Mouse (Mus musculus) neural tube, embryonic 15.5 days (tissue): ENCODE measurements at regions not wholly inside any gene's neighbourhood (a gene's known extent, or its start where the extent isn't known, plus 50 kb on each side); places are given as distances from the start of the nearest gene placed in this dataset.
A peak's percentile ranks its signal among the peaks of the same experiment; 100 is the strongest.

Experiments used
- ATAC-seq: fragments of 200-750 bp; cut with Nextera tagmentation; 2 replicates; pipeline ENCODE4 v1.8.0; 2017; ENCODE audit warnings: mild to moderate bottlenecking, moderate TSS enrichment, moderate library complexity; ENCODE audit not compliant: low FRiP score
- H3K27ac ChIP-seq: fragments of 300-500 bp; sonication (generic); replicated peaks from 2 replicates; pipeline ENCODE4 v1.5.1; 2015; ENCODE audit warnings: mild to moderate bottlenecking, inconsistent platforms
- H3K27me3 ChIP-seq: fragments of 300-500 bp; sonication (generic); replicated peaks from 2 replicates; pipeline ENCODE4 v1.6.1; 2015; ENCODE audit warnings: inconsistent platforms
- H3K36me3 ChIP-seq: fragments of 300-500 bp; sonication (generic); 2 replicates; pipeline ENCODE4 v1.6.1; 2015; ENCODE audit warnings: inconsistent platforms
- H3K4me1 ChIP-seq: fragments of 300-500 bp; sonication (generic); 2 replicates; pipeline ENCODE4 v1.6.1; 2015; ENCODE audit warnings: inconsistent platforms
- H3K4me2 ChIP-seq: fragments of 300-500 bp; sonication (generic); 2 replicates; pipeline ENCODE4 v1.6.1; 2015; ENCODE audit warnings: inconsistent platforms, mild to moderate bottlenecking, moderate library complexity
- H3K4me3 ChIP-seq: fragments of 300-500 bp; sonication (generic); replicated peaks from 2 replicates; pipeline ENCODE4 v1.5.1; 2015; ENCODE audit warnings: mild to moderate bottlenecking, inconsistent platforms
- H3K9ac ChIP-seq: fragments of 300-500 bp; sonication (generic); replicated peaks from 2 replicates; pipeline ENCODE4 v1.6.1; 2015; ENCODE audit warnings: mild to moderate bottlenecking, inconsistent platforms
- H3K9me3 ChIP-seq: fragments of 300-500 bp; sonication (generic); replicated peaks from 2 replicates; pipeline ENCODE4 v1.6.1; 2016; ENCODE audit warnings: inconsistent platforms
- WGBS: fragments of 180-500 bp; shearing (Covaris S2); methylation state at CpG from one replicate; pipeline ENCODE4 v1.1.7; 2015; ENCODE audit warnings: mixed read lengths; 5-methylcytosine and 5-hydroxymethylcytosine counted together

DNA sequence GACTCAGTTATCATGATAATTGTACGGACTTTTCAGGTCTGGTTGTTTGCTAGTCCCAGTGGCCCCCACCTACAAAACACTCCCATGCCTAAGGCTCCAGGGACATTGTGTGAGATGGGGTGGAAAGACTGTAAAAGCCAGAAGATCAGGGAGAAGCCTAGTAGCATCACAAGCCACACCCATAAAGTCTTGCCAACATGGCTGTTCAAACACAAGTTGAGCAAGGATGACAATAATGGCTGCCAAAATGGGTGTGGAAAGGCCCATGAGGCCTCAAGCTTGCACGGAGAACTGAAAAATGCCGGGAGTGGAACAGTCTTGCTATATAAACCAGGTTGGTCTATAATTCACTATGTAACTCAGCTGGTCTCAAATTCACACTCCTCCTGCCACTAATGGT is 66.1 kb upstream of the Sash1 start:
- ATAC-seq, result no peak
- no peak overlapping the region for H3K4me2 ChIP-seq
- peaks cover 12% of the 10 kb centered on the region for H3K4me1 ChIP-seq
- H3K9ac ChIP-seq, result no peak overlapping the region
- WGBS, result 96% methylated on average over 3 of the region's 3 CpGs
- H3K27ac ChIP-seq, result no peak overlapping the region
- H3K27me3 ChIP-seq, result no peaks in the 10 kb centered on the region
- H3K9me3 ChIP-seq, result no peaks in the 10 kb centered on the region
- no peaks in the 10 kb centered on the region for H3K36me3 ChIP-seq
- no peak overlapping the region for H3K4me3 ChIP-seq

DNA sequence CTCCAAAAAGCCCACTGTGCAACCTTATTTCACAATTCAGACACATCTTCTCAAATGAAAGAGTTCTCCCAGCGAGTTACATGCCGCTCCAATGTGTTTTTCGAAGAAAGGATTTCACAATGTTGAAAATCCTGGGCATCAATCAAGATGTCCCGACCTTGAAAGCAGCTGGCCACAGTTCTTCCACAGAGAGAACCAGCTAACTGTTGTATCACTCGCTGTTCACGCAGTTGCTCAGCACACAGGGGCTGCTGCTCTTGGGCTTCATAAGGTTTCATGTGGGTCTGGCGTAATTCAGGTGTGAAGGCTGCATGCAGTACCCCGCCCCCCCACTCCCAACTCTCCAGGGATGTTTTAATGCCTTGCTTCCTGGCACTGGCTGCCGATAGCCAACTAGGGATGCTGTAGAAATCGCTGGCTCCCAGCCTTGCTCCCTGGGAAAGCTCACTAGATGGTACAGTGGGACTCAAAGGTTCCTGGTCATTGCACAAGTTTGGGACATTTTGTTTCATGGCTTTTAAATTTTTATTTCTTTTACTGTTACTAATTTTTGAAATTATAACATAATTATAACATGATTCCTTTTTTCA is 65.5 kb upstream of the Sash1 start:
- Histone ChIP-seq H3K4me2 (no peak overlapping the region), H3K4me3 (no peak overlapping the region), H3K9me3 (no peaks in the 10 kb centered on the region), H3K36me3 (no peaks in the 10 kb centered on the region), H3K4me1 (peaks cover 12% of the 10 kb centered on the region), H3K9ac (no peak overlapping the region), H3K27ac (no peak overlapping the region), H3K27me3 (no peaks in the 10 kb centered on the region)
- no peak for ATAC-seq
- 52% methylated on average over 10 of the region's 10 CpGs for WGBS

GRCm38 (mm10) chr10:8948227-8948626 is 62.4 kb upstream of the Sash1 start:
- Histone ChIP-seq H3K9me3 (no peaks in the 10 kb centered on the region), H3K4me2 (no peak overlapping the region), H3K4me1 (peaks cover 13% of the 10 kb centered on the region), H3K36me3 (no peaks in the 10 kb centered on the region), H3K4me3 (no peak overlapping the region), H3K27me3 (no peaks in the 10 kb centered on the region), H3K9ac (no peak overlapping the region), H3K27ac (no peak overlapping the region)
- 71% methylated on average over 3 of the region's 3 CpGs for WGBS
- ATAC-seq, result no peak

GRCm38 (mm10) chr10:8945195-8945751 is 59.4 kb upstream of the Sash1 start:
- ATAC-seq, result no peak
- H3K27me3 ChIP-seq, result no peaks in the 10 kb centered on the region
- H3K4me1 ChIP-seq, result peaks cover 7% of the 10 kb centered on the region; the same call in 1 of the 2 replicates
- H3K27ac ChIP-seq, result no peak overlapping the region
- no peak overlapping the region for H3K9ac ChIP-seq
- no peaks in the 10 kb centered on the region for H3K9me3 ChIP-seq
- 57% methylated on average over 17 of the region's 17 CpGs for WGBS
- no peaks in the 10 kb centered on the region for H3K36me3 ChIP-seq
- H3K4me3 ChIP-seq, result no peak overlapping the region
- peak overlapping the region; percentile 13; the same call in 1 of the 2 replicates for H3K4me2 ChIP-seq

DNA sequence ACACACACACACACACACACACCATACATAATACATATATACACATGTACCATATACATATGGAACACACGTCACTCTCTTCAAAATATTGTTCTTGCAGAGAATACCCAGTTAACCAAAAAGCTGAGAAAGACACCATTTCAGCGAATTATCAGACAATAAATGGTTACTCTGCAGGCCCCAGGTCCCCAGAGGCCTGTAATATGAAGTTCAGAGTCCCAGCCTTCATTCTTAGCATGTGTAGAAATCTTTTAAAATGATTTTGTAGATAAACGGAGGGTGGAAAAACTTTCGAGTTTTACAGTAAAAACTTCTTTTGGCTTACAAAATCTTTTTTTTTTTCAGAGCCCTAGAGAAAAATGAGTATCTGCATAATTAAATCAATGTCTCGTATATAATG is 58.7 kb upstream of the Sash1 start:
- Histone ChIP-seq H3K9me3 (no peaks in the 10 kb centered on the region), H3K36me3 (no peaks in the 10 kb centered on the region), H3K4me3 (no peak overlapping the region), H3K9ac (no peak overlapping the region), H3K4me1 (peaks cover 7% of the 10 kb centered on the region; the same call in 1 of the 2 replicates), H3K4me2 (no peak overlapping the region), H3K27me3 (no peaks in the 10 kb centered on the region), H3K27ac (no peak overlapping the region)
- 76% methylated on average over 5 of the region's 5 CpGs for WGBS
- no peak for ATAC-seq

- 89% methylated on average over 6 of the region's 6 CpGs for WGBS
Observed at GRCm38 (mm10) chr10:8943698-8944097, 57.8 kb upstream of the Sash1 start.

DNA sequence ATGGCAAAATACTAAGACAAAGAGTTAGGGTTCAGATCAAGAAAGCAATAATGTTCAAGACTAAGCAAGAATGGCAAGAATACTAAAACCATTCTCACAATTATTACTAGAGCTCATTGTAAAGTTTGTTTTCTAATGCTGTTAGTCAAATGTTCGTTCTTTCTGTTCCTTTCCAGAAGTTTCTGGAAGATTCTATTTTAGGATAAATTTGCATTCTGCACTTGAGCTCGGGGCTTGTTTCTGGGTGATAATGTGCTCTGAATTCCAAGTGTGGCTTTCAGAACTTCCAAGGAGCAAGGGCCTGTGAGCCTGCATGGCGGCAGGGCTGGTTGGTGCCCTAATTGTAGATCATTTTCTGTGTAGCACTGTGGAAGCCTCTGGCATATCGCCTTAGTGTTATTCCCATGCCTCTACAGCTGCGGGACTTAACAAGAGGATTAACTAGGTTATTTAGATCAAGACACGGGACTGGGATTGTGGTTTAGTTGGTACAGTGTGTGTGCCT is 57.1 kb upstream of the Sash1 start:
- H3K27ac ChIP-seq, result no peak overlapping the region
- no peaks in the 10 kb centered on the region for H3K36me3 ChIP-seq
- ATAC-seq, result no peak
- H3K4me1 ChIP-seq, result peaks cover 7% of the 10 kb centered on the region; the same call in 1 of the 2 replicates
- H3K9me3 ChIP-seq, result no peaks in the 10 kb centered on the region
- no peak overlapping the region for H3K4me3 ChIP-seq
- no peak overlapping the region for H3K9ac ChIP-seq
- no peaks in the 10 kb centered on the region for H3K27me3 ChIP-seq
- WGBS, result 87% methylated on average over 6 of the region's 6 CpGs
- H3K4me2 ChIP-seq, result no peak overlapping the region

More at GRCm38 (mm10) chr10:8943698-8944097, 57.8 kb upstream of the Sash1 start:
- Histone ChIP-seq H3K4me1 (peaks cover 7% of the 10 kb centered on the region; the same call in 1 of the 2 replicates), H3K27me3 (no peaks in the 10 kb centered on the region), H3K4me3 (no peak overlapping the region), H3K36me3 (no peaks in the 10 kb centered on the region), H3K9ac (no peak overlapping the region), H3K27ac (no peak overlapping the region), H3K4me2 (no peak overlapping the region), H3K9me3 (no peaks in the 10 kb centered on the region)
- ATAC-seq, result no peak

GRCm38 (mm10) chr10:8936369-8936768 is 50.5 kb upstream of the Sash1 start:
- no peak overlapping the region for H3K9ac ChIP-seq
- H3K27me3 ChIP-seq, result no peaks in the 10 kb centered on the region
- H3K4me2 ChIP-seq, result no peak overlapping the region
- H3K27ac ChIP-seq, result no peak overlapping the region
- WGBS, result 85% methylated on average over 4 of the region's 4 CpGs
- H3K4me3 ChIP-seq, result no peak overlapping the region
- no peak for ATAC-seq
- no peaks in the 10 kb centered on the region for H3K36me3 ChIP-seq
- no peaks in the 10 kb centered on the region for H3K4me1 ChIP-seq
- no peaks in the 10 kb centered on the region for H3K9me3 ChIP-seq
